ENCODE assay signal across 11 mouse cellular contexts in the genomic region with DNA sequence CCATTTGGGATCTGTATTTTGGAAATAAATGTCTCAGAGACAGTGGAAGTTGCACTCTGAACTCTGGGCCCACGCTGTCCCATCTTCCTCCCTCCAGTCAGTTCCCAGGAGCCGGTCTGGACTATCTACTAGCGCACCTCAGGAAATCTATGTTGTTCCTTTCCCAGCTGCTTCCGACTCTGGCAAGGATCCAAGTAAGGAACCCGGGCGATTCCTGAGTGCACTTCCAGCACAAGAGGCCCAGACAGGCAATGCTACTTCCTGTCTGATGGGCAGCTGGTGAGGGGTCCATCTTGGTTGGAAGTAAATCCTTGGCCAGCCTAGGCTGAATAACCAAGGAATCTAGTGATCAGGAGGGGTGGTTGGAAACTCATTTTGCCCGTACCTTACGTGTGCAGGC.
DNase-seq lines count a peak whose midpoint lies in the region; TF ChIP-seq lines count a peak whose summit lies in the region.
"Had no signal": no experiment of that assay in that cellular context is flagged by ENCODE, and none has a peak within 500 bp of the region (broad histone marks: within the 10 kb centered on the region; RNA-seq: fewer than 3 reads in every experiment).

No protein-coding gene starts in this region.

- peaks cover 9% of the 10 kb centered on the region; the same call in 1 of the 2 replicates for H3K4me1 ChIP-seq in kidney, adult 2 months (ENCODE audit: control insufficient read depth, insufficient read depth, low read length)

- no peak for DNase-seq in layer of hippocampus, adult 2 months (ENCODE audit: low spot score in 2 of 2)
- no peak for DNase-seq in layer of hippocampus, adult 11-12 months (ENCODE audit: low spot score)
- peak; percentile 66 to 82 for DNase-seq in heart, adult 9 months (ENCODE audit: low spot score in 2 of 2)
- DNase-seq in kidney, adult 2 months: peak; percentile 80
- peak; percentile 83 for DNase-seq in lung, postnatal 25 days (ENCODE audit: low spot score)
- DNase-seq in left cerebral cortex, adult 11 months (ENCODE audit: low spot score): no peak
- DNase-seq in retina, postnatal 1 day: no peak
- no peak for DNase-seq in spleen, postnatal 4 days (ENCODE audit: low spot score in 2 of 2)

- no peaks in the 10 kb centered on the region for H3K36me3 ChIP-seq in kidney, adult 2 months (ENCODE audit: control insufficient read depth, insufficient read depth, low read length)
- H3K36me3 ChIP-seq: stomach, embryonic 15.5 days had no signal

- H3K4me3 ChIP-seq in layer of hippocampus, adult 2 months: no peak overlapping the region
- H3K4me3 ChIP-seq in kidney, adult 2 months (ENCODE audit: insufficient read depth, low read depth, low read length): no peak overlapping the region
- H3K4me3 ChIP-seq: forebrain, embryonic 13.5 days; stomach, embryonic 15.5 days had no signal

- H3K27me3 ChIP-seq in kidney, adult 2 months (replicated peaks; ENCODE audit: control insufficient read depth, insufficient read depth, low read length): no peaks in the 10 kb centered on the region
- H3K27me3 ChIP-seq: forebrain, embryonic 13.5 days; stomach, embryonic 15.5 days had no signal

- H3K27ac ChIP-seq in layer of hippocampus, adult 2 months: peak overlapping the region; percentile 32; the same call in 1 of the 2 replicates
- peak overlapping the region; percentile 59; the same call in 1 of the 2 replicates for H3K27ac ChIP-seq in kidney, adult 2 months (ENCODE audit: insufficient read depth, low read depth, low read length)
- H3K27ac ChIP-seq: forebrain, embryonic 13.5 days; liver, embryonic 14.5 days; stomach, embryonic 15.5 days had no signal

- TF ChIP-seq CTCF in layer of hippocampus, adult 2 months (conservative IDR thresholded peaks at IDR 0.05): no peak
- no peak for TF ChIP-seq CTCF in kidney, adult 2 months (conservative IDR thresholded peaks at IDR 0.05; ENCODE audit: insufficient read depth, insufficient read length, low read depth, low read length)

- WGBS in kidney, adult 2 months: 52% methylated on average over 8 of the region's 8 CpGs

- no peak for TF ChIP-seq POLR2A in kidney, adult 2 months (IDR thresholded peaks at IDR 0.05; ENCODE audit: low read depth, low read length)

Comparison
In these comparisons a context has a peak if more than half of its experiments do, and no peak if none do; other contexts are left out.
1. DNase-seq: peak in heart, adult 9 months (2 of 2), kidney, adult 2 months (single experiment) and lung, postnatal 25 days (single experiment); none in layer of hippocampus, adult 2 months (0 of 2), layer of hippocampus, adult 11-12 months (single experiment), left cerebral cortex, adult 11 months (single experiment), retina, postnatal 1 day (single experiment) and spleen, postnatal 4 days (0 of 2).